Mouse (Mus musculus): ENCODE data around the gene 1700016K19Rik.

DNA sequence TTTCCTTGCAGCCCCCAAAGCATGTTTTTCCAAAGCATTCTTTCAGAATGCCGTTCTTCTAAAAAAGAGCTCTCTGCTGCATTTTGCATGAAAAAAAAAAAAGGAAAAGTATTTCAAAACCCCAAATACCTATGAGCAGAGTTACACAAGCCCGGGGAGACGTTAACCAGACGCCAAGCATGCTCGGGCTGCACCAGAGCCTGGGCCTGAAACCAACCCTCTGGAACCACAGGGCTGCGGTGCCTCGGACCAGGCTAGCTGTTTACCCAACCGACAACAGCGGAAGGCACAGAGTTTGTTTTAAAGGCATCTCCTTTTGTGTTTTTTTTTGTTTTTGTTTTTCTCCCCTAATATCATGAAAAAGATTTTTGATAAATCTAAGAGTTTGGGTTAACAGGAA, 21.2 kb downstream of the 1700016K19Rik start:
- TF ChIP-seq POLR2A (IDR thresholded peaks at IDR 0.05; ENCODE audit: insufficient read depth, low read depth, low read length) (no peak), CTCF (IDR thresholded peaks at IDR 0.05; ENCODE audit: insufficient read depth, low read depth, low read length) (no peak)
